Mouse (Mus musculus) brain, adult 2 months (tissue): ENCODE results near the gene Krtap8-1.
A peak's percentile ranks its signal among the peaks of the same experiment; 100 is the strongest.

Experiments
- DNase-seq: peaks from one replicate; pipeline ENCODE4 v3.0.0; 2011; ENCODE audit warnings: low read depth, low spot score

The Krtap8-1 gene

GRCm38 (mm10) chr16:89487852-89488251 is at the start of gene Krtap8-1:
Krtap8-1 (minus strand) TSS chr16:89487952.
- no peak for DNase-seq

- no peak for DNase-seq
Observed at GRCm38 (mm10) chr16:89537349-89537748, 49.6 kb upstream of the Krtap8-1 start.

GRCm38 (mm10) chr16:89530547-89530946 is 42.8 kb upstream of the Krtap8-1 start:
- DNase-seq: peak; percentile 62

GRCm38 (mm10) chr16:89529846-89530245 is 42.1 kb upstream of the Krtap8-1 start:
- no peak for DNase-seq

- DNase-seq: peak; percentile 29
Observed at GRCm38 (mm10) chr16:89528380-89528779, 40.6 kb upstream of the Krtap8-1 start.

GRCm38 (mm10) chr16:89520996-89521395 is 33.2 kb upstream of the Krtap8-1 start:
- DNase-seq: no peak

- DNase-seq: peak; percentile 50
Observed at GRCm38 (mm10) chr16:89520555-89520954, 32.8 kb upstream of the Krtap8-1 start.

GRCm38 (mm10) chr16:89520091-89520490 is 32.3 kb upstream of the Krtap8-1 start:
- DNase-seq: no peak

- peak; percentile 57 for DNase-seq
Observed at GRCm38 (mm10) chr16:89517635-89518034, 29.9 kb upstream of the Krtap8-1 start.

GRCm38 (mm10) chr16:89513431-89513830 is 25.7 kb upstream of the Krtap8-1 start:
- DNase-seq: no peak

- DNase-seq: no peak
Observed at GRCm38 (mm10) chr16:89508223-89508622, 20.5 kb upstream of the Krtap8-1 start, which contains the start of gene Krtap7-1. Krtap7-1 (minus strand) TSS chr16:89508323.

- no peak for DNase-seq
Observed at GRCm38 (mm10) chr16:89503571-89503970, 15.8 kb upstream of the Krtap8-1 start.

GRCm38 (mm10) chr16:89501870-89502269 is 14.1 kb upstream of the Krtap8-1 start:
- DNase-seq: no peak

GRCm38 (mm10) chr16:89497002-89497401 is 9.2 kb upstream of the Krtap8-1 start:
- peak; percentile 58 for DNase-seq

- peak; percentile 81 for DNase-seq
Observed at GRCm38 (mm10) chr16:89495394-89496153, 7.8 kb upstream of the Krtap8-1 start.

GRCm38 (mm10) chr16:89477679-89478314 is 10.0 kb downstream of the Krtap8-1 start:
- DNase-seq: no peak

GRCm38 (mm10) chr16:89461189-89461588 is 26.6 kb downstream of the Krtap8-1 start:
- peak; percentile 2 for DNase-seq
